Mouse (Mus musculus) yolk sac, embryonic 10.5 days (tissue): ENCODE results near the gene Fau.
"Not testable (repeated sequence)": the region's sequence is repeated elsewhere in the genome, so short reads cannot be mapped to it uniquely, and the experiment has no call there.

Source experiments
- DNase-seq: peaks from one replicate; pipeline ENCODE4 v3.0.0-alpha.2; 2017; ENCODE audit warnings: low spot score

Fau gene

DNA sequence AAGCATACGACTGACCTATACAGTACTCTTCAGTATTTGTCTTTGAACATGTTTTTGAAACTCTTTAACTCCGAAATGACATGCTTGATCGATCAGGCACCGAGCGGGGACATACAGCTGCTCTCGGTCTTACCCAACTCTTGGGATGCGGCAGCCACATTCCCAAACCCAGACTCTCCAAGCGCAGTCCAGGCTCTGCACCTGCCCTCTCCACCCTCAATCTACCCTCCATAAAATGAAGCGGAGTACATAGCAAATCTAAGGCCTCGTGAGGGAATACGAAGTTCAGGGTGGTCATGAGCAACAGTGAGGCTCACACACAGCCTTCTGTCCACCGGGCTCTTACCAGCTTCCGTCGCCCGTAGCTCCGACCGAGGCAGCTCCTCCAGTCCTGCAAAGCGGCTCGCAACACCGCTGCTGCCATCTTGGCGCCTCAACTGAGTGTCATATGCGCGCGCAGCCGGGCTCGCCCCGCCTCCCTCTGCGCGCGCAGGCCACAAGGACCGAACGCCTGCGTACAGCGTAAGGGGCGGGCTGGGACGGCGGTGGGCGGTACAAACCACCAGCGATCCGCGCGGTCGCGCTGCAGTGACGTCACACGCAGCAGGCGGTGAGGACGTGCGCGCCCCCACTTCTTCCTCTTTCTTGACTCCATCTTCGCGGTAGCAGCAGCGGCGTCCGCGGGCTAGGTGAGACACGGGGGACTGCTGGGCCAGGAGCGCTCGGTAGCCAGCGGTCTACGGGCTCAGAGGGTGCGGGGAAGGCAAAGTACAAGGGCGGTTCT, at the start of gene Fau, which contains the start of gene Mrpl49:
TSS of gene Fau (plus strand) at position 532 of the 784 bp plus-strand sequence.
TSS of gene Mrpl49 (minus strand) at position 473 of the 784 bp plus-strand sequence.
- peak; percentile 97 for DNase-seq

DNA sequence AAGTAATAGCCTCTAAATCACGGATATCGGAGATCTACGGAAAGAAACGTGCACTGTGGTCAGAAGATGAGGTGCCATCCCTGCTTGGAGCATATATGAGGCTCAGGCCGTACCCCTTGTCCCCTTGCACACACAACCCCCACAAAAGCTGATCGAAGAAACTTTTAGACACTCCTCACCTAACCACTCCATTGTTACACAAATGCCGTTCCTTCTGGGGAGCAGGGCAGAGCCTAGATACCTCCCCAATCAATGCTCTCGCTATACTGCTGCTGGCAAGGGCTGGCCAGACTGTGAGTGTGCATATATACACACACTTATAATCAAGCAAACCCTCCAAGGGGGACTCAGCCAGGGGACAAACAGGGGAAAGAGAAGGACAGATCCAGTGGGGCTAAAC, 48.5 kb upstream of the Fau start:
- DNase-seq: no peak

GRCm38 (mm10) chr19:6013691-6014090, 44.0 kb upstream of the Fau start:
- no peak for DNase-seq

GRCm38 (mm10) chr19:6014991-6015510, 42.6 kb upstream of the Fau start:
- DNase-seq: peak; percentile 87

DNA sequence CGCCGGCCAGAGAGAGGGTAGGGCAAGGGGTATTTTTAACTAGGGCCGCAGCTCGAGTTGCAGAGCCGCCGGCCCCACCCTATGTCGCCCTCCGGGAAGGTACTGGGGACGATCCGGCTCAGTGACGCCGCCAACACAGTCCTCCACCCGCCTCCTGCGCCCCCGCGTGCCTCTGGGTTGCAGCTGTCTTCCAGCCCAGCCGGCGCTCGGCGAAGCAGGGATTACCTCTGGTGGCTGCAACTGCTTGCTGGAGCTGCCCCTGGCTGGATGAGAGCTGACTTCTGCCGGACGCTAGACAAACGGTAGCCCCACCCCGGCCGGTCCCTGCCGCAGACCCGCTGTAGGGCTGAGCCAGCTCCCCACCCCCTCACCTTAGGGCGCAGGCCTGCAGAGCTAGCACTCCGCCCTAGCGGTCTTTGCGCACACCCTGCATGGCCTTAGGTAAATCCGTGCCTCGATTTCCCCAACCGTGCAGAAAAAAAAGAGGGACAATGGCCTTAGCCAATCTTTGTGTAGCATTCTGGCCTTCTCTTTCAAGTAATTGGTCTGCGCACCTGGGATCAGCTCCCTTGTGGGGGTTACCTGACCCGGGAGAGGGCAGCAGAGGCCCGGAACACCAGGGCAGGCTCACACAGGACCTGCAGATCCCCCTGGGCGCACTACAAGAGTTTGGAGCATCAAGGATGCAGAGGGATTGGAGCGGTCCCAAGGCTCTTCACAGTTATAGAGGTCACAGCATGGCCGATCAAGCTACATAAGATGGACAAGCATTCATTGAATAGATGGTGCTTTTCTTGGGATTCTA, 41.9 kb upstream of the Fau start, which contains the start of gene Capn1:
TSS of gene Capn1 (minus strand) at position 387 of the 805 bp plus-strand sequence.
- peak; percentile 82 for DNase-seq

DNA sequence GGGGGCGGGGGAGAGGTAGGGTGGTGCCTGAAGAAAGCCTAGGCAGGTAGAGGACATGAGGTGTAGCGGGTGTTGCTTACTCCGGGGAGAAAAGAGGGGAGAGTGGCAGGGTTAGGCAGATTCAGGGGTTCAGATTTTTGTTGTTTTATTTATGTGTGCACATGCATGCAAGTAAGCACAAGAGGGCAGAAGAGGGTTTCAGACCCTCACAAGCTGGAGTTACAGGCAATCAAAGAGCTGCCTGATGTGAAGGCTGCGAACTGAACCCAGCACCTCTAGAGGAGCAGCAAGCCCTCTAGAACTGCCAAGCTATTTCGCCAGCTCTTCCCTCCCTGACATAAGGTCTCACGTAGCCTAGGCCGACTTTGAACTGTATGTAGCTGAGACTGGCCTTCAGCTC, 41.1 kb upstream of the Fau start:
- DNase-seq: no peak

GRCm38 (mm10) chr19:6018142-6019089, 39.2 kb upstream of the Fau start:
- peak; percentile 75 for DNase-seq

- DNase-seq: no peak
Observed at GRCm38 (mm10) chr19:6020276-6020675, 37.4 kb upstream of the Fau start.

GRCm38 (mm10) chr19:6023059-6023458, 34.6 kb upstream of the Fau start:
- DNase-seq: no peak

DNA sequence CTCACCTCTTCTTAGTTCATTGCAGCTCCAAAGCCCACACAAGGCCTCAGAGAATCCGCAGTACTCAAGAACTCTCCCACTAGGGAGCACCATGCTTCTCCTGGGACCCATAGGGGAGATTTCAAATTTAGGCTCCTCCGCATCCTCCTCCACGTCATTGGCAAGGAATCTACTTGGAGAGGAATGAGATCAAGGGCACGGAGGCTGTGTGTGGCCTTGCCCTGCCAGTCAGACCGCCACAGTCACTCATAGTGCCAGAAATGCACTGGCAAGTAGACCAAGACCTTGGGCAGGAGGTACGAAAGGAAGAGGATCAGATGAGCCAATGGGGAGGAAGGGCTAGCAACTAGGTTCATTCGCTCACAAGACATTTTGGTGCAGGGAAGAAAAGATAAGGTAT, 33.7 kb upstream of the Fau start:
- DNase-seq: no peak

GRCm38 (mm10) chr19:6028991-6029390, 28.7 kb upstream of the Fau start:
- DNase-seq: no peak

GRCm38 (mm10) chr19:6029426-6029825, 28.2 kb upstream of the Fau start:
- DNase-seq: no peak

- no peak for DNase-seq
Observed at GRCm38 (mm10) chr19:6030520-6031280, 26.9 kb upstream of the Fau start.

DNA sequence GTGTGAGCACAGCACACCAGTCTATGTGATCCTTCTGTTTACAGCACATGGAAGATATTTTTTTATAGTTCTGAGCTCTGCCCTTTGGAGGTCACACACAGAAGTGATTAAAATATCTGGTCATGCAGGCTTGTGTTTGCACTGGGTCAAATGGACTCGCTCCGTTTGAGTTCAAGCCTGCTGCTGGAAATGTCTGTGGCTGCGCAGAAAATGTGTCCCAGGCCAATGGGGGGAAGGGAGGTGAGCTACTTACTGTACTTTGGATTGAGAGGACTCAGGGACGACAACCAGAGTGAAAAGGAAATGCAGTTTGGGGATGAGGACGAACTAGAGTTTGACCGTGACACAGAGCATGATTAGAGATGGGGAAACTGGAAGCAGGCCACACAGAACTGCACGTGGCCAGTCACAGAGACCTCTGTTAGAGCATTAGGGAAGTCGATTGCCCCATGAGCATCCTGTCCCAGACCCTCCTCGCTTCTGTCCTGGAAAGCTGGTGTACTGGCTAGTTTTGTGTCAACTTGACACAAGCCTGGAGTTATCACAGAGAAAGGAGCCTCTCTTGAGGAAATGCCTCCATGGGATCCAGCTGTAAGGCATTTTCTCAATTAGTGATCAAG, 21.6 kb upstream of the Fau start:
- DNase-seq: no peak

DNA sequence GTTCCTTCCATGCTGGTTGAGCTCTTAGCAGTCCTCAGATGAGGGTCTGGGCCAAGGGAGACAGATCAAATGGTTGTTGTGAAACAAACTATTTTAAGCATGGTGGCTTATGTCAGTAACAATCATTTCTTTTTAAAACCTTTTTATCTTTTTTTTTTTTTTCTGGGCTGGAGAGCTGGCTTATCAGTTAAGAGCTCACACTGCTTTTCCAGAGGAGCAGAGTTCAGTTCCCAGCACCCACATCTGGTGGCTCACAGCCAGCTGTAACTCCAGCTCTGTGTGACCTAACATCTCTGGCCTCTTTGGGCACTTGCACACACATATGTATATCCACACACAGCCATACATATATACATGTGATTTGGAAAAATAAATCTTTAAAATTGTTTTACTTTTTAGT, 19.9 kb upstream of the Fau start:
- no peak for DNase-seq

DNA sequence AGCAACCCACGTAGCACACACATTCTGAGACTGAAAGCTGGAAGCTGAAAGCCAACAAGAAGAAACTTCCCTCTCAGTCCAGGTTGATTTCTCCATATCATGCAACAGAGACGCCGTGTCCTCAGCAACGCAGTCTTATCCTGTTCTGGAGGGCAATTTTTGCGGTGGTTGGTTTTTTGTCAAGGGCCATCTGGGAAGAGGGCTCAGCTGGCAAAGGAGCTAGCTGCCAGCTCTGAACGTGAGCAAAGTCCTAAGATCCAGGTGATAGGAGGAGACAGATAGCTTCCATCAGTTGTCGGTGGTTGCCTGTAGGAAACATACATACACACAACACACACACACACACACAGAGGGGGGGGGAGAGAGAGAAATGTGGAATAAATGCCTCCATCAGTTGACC, 19.3 kb upstream of the Fau start:
- no peak for DNase-seq

GRCm38 (mm10) chr19:6040002-6040401, 17.6 kb upstream of the Fau start:
- no peak for DNase-seq

GRCm38 (mm10) chr19:6042293-6042692, 15.4 kb upstream of the Fau start:
- DNase-seq: no peak

DNA sequence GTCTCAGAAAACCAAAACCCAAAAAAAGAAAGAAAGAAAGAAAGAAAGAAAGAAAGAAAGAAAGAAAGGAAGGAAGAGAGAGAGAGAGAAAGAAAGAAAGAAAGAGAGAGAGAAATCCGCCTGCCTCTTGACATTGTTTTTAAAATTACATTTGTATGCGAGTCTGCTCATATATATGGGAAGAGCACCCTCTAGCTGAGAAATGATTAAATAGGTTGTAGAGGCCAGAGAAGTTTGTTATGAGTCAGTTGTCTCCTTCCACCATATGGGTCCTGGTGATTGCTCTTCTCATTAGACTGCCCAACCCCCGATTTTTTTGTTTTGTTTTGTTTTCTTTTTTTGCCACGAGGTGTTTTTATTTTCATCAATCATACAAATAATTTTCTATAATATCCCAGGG, 13.5 kb upstream of the Fau start:
- DNase-seq: not testable (repeated sequence)
